Mouse (Mus musculus) lung, postnatal 4 days (tissue): ENCODE results near the gene Sult1b1.
"Not testable (repeated sequence)": the region's sequence is repeated elsewhere in the genome, so short reads cannot be mapped to it uniquely, and the experiment has no call there.

Source experiments
- DNase-seq, 2 experiments: peaks; one replicate each; pipeline ENCODE4 v3.0.0; 2021

Gene Sult1b1

GRCm38 (mm10) chr5:87538111-87538510 is at the start of gene Sult1b1:
Sult1b1 (minus strand) TSS chr5:87538195.
- no peak for DNase-seq

- DNase-seq: no peak
Measured at GRCm38 (mm10) chr5:87580389-87580788, 42.4 kb upstream of the Sult1b1 start.

- DNase-seq: no peak
Measured at GRCm38 (mm10) chr5:87574174-87574573, 36.2 kb upstream of the Sult1b1 start.

GRCm38 (mm10) chr5:87573490-87573889 is 35.5 kb upstream of the Sult1b1 start:
- no peak for DNase-seq

- DNase-seq: no peak
Measured at GRCm38 (mm10) chr5:87572781-87573180, 34.8 kb upstream of the Sult1b1 start.

GRCm38 (mm10) chr5:87568845-87569244 is 30.9 kb upstream of the Sult1b1 start, which contains the start of gene Sult1d1:
Sult1d1 (minus strand) TSS chr5:87569027.
- no peak for DNase-seq

GRCm38 (mm10) chr5:87567306-87567705 is 29.3 kb upstream of the Sult1b1 start:
- no peak for DNase-seq

GRCm38 (mm10) chr5:87562966-87563365 is 25.0 kb upstream of the Sult1b1 start:
- DNase-seq: no peak

- DNase-seq: no peak
Measured at GRCm38 (mm10) chr5:87562526-87562925, 24.5 kb upstream of the Sult1b1 start.

- DNase-seq: no peak
Measured at GRCm38 (mm10) chr5:87560145-87560544, 22.1 kb upstream of the Sult1b1 start.

GRCm38 (mm10) chr5:87550935-87551334 is 12.9 kb upstream of the Sult1b1 start:
- no peak for DNase-seq

- no peak for DNase-seq
Measured at GRCm38 (mm10) chr5:87535994-87536644, 1.9 kb downstream of the Sult1b1 start.

- DNase-seq: no peak
Measured at GRCm38 (mm10) chr5:87532288-87532687, 5.7 kb downstream of the Sult1b1 start.

GRCm38 (mm10) chr5:87523561-87523960 is 14.4 kb downstream of the Sult1b1 start:
- not testable (repeated sequence) for DNase-seq

GRCm38 (mm10) chr5:87505776-87506458 is 32.1 kb downstream of the Sult1b1 start:
- DNase-seq: no peak

GRCm38 (mm10) chr5:87502687-87503086 is 35.3 kb downstream of the Sult1b1 start:
- no peak for DNase-seq

- DNase-seq: no peak
Measured at GRCm38 (mm10) chr5:87499341-87499740, 38.7 kb downstream of the Sult1b1 start.

GRCm38 (mm10) chr5:87498936-87499335 is 39.1 kb downstream of the Sult1b1 start:
- DNase-seq: no peak

- no peak for DNase-seq
Measured at GRCm38 (mm10) chr5:87490771-87491170, 47.2 kb downstream of the Sult1b1 start, which contains the start of gene Ugt2a1. Ugt2a1 (minus strand) TSS chr5:87490871.

- DNase-seq: not testable (repeated sequence)
Measured at GRCm38 (mm10) chr5:87486706-87487105, 51.3 kb downstream of the Sult1b1 start, which contains the start of gene Gm43638. Gm43638 (minus strand) TSS chr5:87486806.

GRCm38 (mm10) chr5:87482160-87482559 is 55.8 kb downstream of the Sult1b1 start, which contains the start of gene Ugt2a2:
Ugt2a2 (minus strand) TSS chr5:87482260.
- DNase-seq: no peak
